Mouse (Mus musculus) spleen, adult 2 months (tissue): ENCODE measurements at regions not wholly inside any gene's neighbourhood (a gene's known extent, or its start where the extent isn't known, plus 50 kb on each side); places are given as distances from the start of the nearest gene placed in this dataset.

ENCODE experiments used
- DNase-seq, 2 experiments: peaks; one replicate each; pipeline versions ENCODE4 v3.0.0 to v3.0.0-alpha.2; 2012 to 2021; ENCODE audit warnings: low spot score in 2 of 2, low read depth in 1 of 2
- H3K27ac ChIP-seq: fragments of 200-500 bp; 2 replicates; pipeline ENCODE4 v1.5.1; 2012; ENCODE audit warnings: low read length, inconsistent platforms; ENCODE audit not compliant: insufficient read depth
- H3K27me3 ChIP-seq: fragments of 200-500 bp; 2 replicates; pipeline ENCODE4 v1.6.1; 2012; ENCODE audit warnings: mild to moderate bottlenecking, moderate library complexity, low read length, inconsistent platforms; ENCODE audit not compliant: control insufficient read depth, insufficient read depth
- H3K36me3 ChIP-seq: fragments of 200-500 bp; 2 replicates; pipeline ENCODE4 v1.6.1; 2012; ENCODE audit warnings: mild to moderate bottlenecking, low read length, inconsistent platforms; ENCODE audit not compliant: control insufficient read depth, insufficient read depth
- H3K4me1 ChIP-seq: fragments of 200-500 bp; 2 replicates; pipeline ENCODE4 v1.6.1; 2011; ENCODE audit warnings: inconsistent platforms; ENCODE audit not compliant: control insufficient read depth, insufficient read depth, insufficient read length
- H3K4me3 ChIP-seq: fragments of 200-500 bp; 2 replicates; pipeline ENCODE4 v1.5.1; 2011; ENCODE audit warnings: mild to moderate bottlenecking, inconsistent platforms; ENCODE audit not compliant: insufficient read depth, insufficient read length; ENCODE audit errors: extremely low read depth
- CTCF ChIP-seq: fragments of 200-500 bp; IDR thresholded peaks from 2 replicates; pipeline ENCODE4 v1.5.1; 2011; ENCODE audit warnings: mild to moderate bottlenecking, inconsistent platforms; ENCODE audit not compliant: insufficient read depth, insufficient read length, insufficient replicate concordance; ENCODE audit errors: extremely low read depth
- POLR2A ChIP-seq: fragments of 200-500 bp; IDR thresholded peaks from 2 replicates; pipeline ENCODE4 v1.6.1; 2011; ENCODE audit warnings: low read depth, low read length, inconsistent platforms
- WGBS: fragments of 180-500 bp; shearing (Covaris S2); methylation state at CpG from one replicate; pipeline ENCODE4 v1.1.7; 2018; 5-methylcytosine and 5-hydroxymethylcytosine counted together

- no peak for DNase-seq
- Histone ChIP-seq H3K36me3 (no peaks in the 10 kb centered on the region), H3K4me3 (no peak overlapping the region), H3K4me1 (no peaks in the 10 kb centered on the region), H3K27me3 (no peaks in the 10 kb centered on the region), H3K27ac (no peak overlapping the region)
- WGBS, result 82% methylated on average over 7 of the region's 7 CpGs
- no peak for TF ChIP-seq CTCF
- TF ChIP-seq POLR2A, result no peak
These were observed 177.6 kb upstream of the Gjb5 start for GRCm38 (mm10) chr4:127535630-127536029.

GRCm38 (mm10) chr4:127534411-127534810, 176.4 kb upstream of the Gjb5 start:
- Histone ChIP-seq H3K4me1 (no peaks in the 10 kb centered on the region), H3K36me3 (no peaks in the 10 kb centered on the region), H3K27me3 (no peaks in the 10 kb centered on the region), H3K4me3 (no peak overlapping the region), H3K27ac (no peak overlapping the region)
- 93% methylated on average over 3 of the region's 3 CpGs for WGBS
- no peak for DNase-seq
- no peak for TF ChIP-seq CTCF

GRCm38 (mm10) chr4:127533726-127534125, 175.7 kb upstream of the Gjb5 start:
- H3K27me3 ChIP-seq, result no peaks in the 10 kb centered on the region
- no peaks in the 10 kb centered on the region for H3K4me1 ChIP-seq
- no peak overlapping the region for H3K4me3 ChIP-seq
- TF ChIP-seq POLR2A (no peak), CTCF (no peak)
- H3K27ac ChIP-seq, result no peak overlapping the region
- no peaks in the 10 kb centered on the region for H3K36me3 ChIP-seq
- DNase-seq, result no peak
- 70% methylated on average over 4 of the region's 4 CpGs for WGBS

DNA sequence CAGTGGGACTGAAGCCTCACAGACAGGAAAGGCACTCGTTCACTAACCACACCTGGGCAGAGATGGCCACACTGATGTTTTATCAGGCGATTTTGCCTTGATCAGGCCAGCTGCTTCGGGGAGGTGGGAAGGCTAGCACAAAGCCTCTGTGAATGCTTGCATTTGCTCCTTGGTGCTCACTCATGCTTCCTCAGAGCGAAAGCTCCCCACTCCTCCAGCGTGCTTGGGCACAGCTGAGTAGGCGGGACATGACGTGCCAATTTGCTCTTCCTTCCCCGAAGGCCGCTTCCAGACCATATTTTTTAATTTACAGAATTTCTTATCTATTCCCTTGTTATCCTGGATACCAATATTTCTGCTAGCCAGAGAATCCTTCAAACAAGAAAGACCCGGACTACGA, 172.8 kb upstream of the Gjb5 start:
- DNase-seq, result no peak
- Histone ChIP-seq H3K4me1 (no peaks in the 10 kb centered on the region), H3K4me3 (no peak overlapping the region), H3K27me3 (no peaks in the 10 kb centered on the region), H3K36me3 (no peaks in the 10 kb centered on the region), H3K27ac (no peak overlapping the region)
- 81% methylated on average over 11 of the region's 11 CpGs for whole genome bisulfite sequencing
- no peak for TF ChIP-seq CTCF
- TF ChIP-seq POLR2A, result no peak

DNA sequence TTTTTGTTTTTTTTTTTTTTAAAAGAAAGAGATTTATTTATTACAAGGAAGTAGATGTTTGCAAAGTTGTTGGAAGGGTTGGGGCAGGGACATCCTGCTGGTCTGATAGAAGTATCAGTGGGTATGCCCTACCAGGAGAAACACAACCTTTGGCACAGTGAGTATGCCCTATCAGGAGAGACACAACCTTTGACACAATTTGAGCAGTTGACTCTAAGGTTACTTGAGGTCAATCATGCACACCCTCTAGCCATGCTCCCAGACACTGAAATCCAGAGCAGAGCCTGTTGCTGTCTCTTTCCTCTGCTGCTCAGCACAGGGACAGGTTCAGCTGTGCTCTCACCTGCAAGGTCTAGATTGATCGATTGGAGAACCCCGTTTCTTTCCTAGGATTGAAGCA, 164.2 kb upstream of the Gjb5 start:
- H3K4me1 ChIP-seq, result no peaks in the 10 kb centered on the region
- WGBS, result 91% methylated on average over 2 of the region's 2 CpGs
- TF ChIP-seq CTCF (no peak), POLR2A (no peak)
- no peak for DNase-seq
- no peaks in the 10 kb centered on the region for H3K27me3 ChIP-seq
- no peaks in the 10 kb centered on the region for H3K36me3 ChIP-seq
- H3K4me3 ChIP-seq, result no peak overlapping the region
- H3K27ac ChIP-seq, result no peak overlapping the region

GRCm38 (mm10) chr4:127517978-127518377, 160.0 kb upstream of the Gjb5 start:
- 87% methylated on average over 1 of the region's 1 CpGs for WGBS
- no peak for TF ChIP-seq CTCF
- TF ChIP-seq POLR2A, result no peak
- Histone ChIP-seq H3K4me1 (no peaks in the 10 kb centered on the region), H3K27me3 (no peaks in the 10 kb centered on the region), H3K36me3 (no peaks in the 10 kb centered on the region), H3K4me3 (no peak overlapping the region), H3K27ac (no peak overlapping the region)
- DNase-seq, result no peak

- 70% methylated on average over 7 of the region's 7 CpGs for WGBS
- H3K4me3 ChIP-seq, result no peak overlapping the region
- TF ChIP-seq POLR2A (no peak), CTCF (no peak)
- H3K27ac ChIP-seq, result no peak overlapping the region
- DNase-seq, result no peak
- no peaks in the 10 kb centered on the region for H3K27me3 ChIP-seq
- no peaks in the 10 kb centered on the region for H3K36me3 ChIP-seq
- H3K4me1 ChIP-seq, result no peaks in the 10 kb centered on the region
These were observed 159.6 kb upstream of the Gjb5 start for GRCm38 (mm10) chr4:127517539-127517938.

- Histone ChIP-seq H3K4me1 (no peaks in the 10 kb centered on the region), H3K4me3 (no peak overlapping the region), H3K36me3 (no peaks in the 10 kb centered on the region), H3K27ac (no peak overlapping the region), H3K27me3 (no peaks in the 10 kb centered on the region)
- no peak for DNase-seq
- no peak for TF ChIP-seq POLR2A
- no peak for TF ChIP-seq CTCF
- WGBS, result 88% methylated on average over 9 of the region's 9 CpGs
These were observed 152.0 kb upstream of the Gjb5 start for GRCm38 (mm10) chr4:127509936-127510335.
